Mouse (Mus musculus) thymus, postnatal 36 days (tissue): ENCODE measurements around the gene Hmgn5.

Experiments used
- DNase-seq, 2 experiments: peaks; one replicate each; pipeline ENCODE4 v3.0.0; 2022; ENCODE audit warnings: mixed read lengths in 2 of 2

Gene Hmgn5

DNA sequence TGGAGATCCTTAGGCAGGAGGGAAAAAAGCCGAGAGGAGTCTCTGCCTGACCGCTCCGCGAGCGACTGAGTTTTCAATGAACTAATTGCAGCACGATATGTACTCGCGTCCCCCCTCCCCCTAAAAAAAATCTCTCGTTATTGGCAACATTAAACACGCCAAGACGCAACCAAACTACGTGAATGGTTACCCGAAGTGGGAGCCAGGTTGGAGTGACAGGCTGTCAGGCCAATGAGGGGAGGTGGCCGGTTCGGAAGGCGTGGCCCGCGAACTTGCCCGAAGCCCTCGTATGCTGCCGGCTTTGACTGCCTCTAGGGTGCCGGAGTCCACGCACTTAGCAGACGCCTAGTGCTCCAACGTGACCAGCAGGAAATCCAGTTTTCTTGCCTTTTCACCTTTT is at the start of gene Hmgn5:
Gene Hmgn5, minus strand, starts transcription at position 122 of the 400 bp plus-strand sequence.
- DNase-seq, result peak; percentile 91 to 93

DNA sequence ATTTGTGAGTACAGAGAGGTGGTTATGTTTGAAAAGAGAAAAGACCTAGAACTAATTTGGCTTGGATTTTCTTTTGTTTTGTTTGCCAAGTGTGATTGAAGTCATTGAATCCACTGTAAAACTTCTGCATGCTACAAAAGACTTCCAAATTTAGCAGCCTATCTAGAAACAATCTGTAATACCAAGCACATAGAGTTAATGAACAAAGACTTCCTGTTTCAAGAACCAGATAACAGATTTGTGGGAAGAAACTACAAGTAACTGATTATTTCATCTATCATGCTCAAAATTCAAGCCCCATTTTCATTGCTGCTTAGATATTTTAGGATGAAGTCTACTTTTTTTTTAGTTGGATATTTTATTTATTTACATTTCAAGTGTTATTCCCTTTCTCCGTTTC is 34.6 kb upstream of the Hmgn5 start:
- DNase-seq, result no peak

DNA sequence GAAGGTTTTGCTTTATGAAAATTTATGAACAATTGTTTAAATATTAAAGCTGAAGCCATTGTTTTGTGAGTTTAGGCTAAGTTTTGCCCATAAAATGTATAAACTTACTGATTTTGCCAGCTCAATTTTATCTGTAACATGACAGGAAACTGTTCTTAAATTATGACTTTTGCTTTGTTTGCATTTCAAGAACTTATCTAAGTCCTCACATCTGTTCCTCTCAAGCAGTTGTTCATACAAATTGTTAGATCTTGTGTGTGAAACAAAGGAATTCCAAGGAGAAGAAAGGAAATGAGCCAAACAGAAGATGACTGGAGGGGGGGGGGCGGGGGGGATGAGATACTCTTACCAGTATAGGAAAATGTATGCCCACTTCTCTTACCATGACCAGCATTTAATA is 13.0 kb upstream of the Hmgn5 start:
- no peak for DNase-seq

DNA sequence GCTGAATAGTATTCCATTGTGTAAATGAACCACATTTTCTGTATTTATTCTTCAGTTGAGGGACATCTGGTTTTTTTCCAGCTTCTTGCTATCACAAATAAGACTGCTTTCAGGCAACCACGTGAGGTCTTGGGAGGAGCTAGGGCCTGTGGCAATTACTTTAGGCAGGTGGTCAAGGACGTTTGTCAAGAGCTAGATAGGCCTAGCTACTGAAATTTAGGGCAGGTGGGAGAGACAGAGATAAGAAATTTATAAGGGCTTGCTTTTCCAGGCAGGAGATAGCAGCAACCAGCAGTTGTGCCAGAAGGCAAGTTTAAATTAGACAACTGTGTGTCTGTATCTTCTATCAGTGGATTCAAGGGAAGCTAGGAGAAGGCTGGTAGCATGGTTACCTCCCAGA is 7.7 kb upstream of the Hmgn5 start:
- no peak for DNase-seq

DNA sequence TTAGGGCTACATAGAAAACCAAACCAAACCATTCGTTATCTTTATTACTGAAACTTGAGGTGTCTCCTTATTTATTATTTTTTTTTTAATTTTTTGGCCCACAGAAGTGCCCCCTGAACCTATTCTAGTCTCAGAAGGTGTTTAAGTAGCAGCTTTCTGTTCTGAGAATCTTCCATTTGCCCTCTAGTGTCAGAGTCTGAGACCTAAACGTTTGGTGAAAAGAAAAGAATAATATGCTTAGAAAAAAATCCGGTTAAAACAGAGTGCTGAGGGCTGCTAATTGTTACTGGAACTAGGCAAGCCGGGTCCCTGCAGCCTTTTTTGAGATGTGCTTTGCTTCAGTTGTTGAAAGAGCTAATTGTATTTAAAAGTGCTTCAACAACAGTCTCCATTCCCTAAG is 962 bp upstream of the Hmgn5 start:
- DNase-seq, result no peak

- peak; percentile 35 to 56 for DNase-seq
Observed at GRCm38 (mm10) chrX:109013686-109014085, 482 bp upstream of the Hmgn5 start.

- DNase-seq, result peak; percentile 54 to 55
Observed at GRCm38 (mm10) chrX:109012371-109013031, 703 bp downstream of the Hmgn5 start.

GRCm38 (mm10) chrX:109011611-109012185 is 1.5 kb downstream of the Hmgn5 start:
- peak in 1 of 2 experiments; percentile 12 for DNase-seq

DNA sequence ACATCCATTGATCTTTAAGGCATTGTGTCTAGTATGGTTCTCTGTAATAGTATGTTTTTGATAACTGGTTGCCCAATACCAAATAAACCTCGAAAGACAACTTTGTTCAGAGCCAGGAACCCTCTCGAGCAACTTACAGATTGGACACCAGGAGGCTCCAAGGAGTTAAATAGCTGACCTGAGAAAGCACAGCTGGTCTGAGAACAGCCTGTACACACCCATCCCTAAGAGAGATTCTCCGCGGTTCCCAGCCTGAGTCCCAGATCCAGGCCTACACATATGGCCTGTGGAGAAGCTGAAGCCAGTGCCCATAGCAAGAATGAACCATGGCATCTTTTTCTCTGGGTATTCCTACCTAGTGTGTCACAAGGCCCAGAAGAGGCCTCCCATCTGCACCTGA is 11.9 kb downstream of the Hmgn5 start:
- DNase-seq, result no peak
